Mouse (Mus musculus) ES-Bruce4 (cell line): ENCODE results near the gene Shbg.

Experiments used
- CTCF ChIP-seq: IDR thresholded peaks from one replicate; pipeline ENCODE4 v1.8.1; 2011; ENCODE audit warnings: low read depth, low read length
- POLR2A ChIP-seq: IDR thresholded peaks from one replicate; pipeline ENCODE4 v1.8.1; 2011; ENCODE audit warnings: low read length; ENCODE audit not compliant: insufficient read depth

GRCm38 (mm10) chr11:69635471-69635870, 17.8 kb upstream of the Shbg start:
- TF ChIP-seq CTCF (no peak), POLR2A (no peak)
